Mouse (Mus musculus): ENCODE results near the gene Plekha7.

DNA sequence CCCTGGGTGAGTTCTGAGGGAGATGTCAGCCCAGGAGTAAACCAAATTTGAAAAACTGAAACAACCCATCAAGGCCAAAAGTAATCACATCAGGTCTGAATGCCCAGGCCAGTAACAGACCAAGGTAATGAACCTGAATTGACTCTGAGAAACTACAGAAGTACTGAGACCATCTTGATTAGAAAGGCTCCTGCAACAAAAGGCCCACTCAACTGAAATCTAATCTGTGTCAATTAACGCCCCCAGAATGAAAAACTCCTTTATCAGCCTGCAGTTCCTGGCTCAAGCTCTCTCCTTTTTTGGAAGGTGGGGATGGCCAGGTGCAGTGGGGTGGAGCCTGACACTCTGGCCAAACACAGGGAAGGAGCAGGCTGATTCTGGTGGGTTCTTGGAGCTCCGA is 45.7 kb downstream of the Plekha7 start:
- no peak for TF ChIP-seq CTCF (IDR thresholded peaks at IDR 0.05; ENCODE audit: extremely low read depth, insufficient read depth, insufficient read length, insufficient replicate concordance)
- TF ChIP-seq POLR2A (IDR thresholded peaks at IDR 0.05; ENCODE audit: low read depth, low read length) = no peak
